Mouse (Mus musculus): ENCODE results near the gene 4930432M17Rik. TPM values are rescaled to one million over a fixed set of nuclear protein-coding genes. Genes with fewer than 3 reads are reported as not detected.

Gene 4930432M17Rik
- total and polyA plus RNA-seq, 3 experiments = not detected

DNA sequence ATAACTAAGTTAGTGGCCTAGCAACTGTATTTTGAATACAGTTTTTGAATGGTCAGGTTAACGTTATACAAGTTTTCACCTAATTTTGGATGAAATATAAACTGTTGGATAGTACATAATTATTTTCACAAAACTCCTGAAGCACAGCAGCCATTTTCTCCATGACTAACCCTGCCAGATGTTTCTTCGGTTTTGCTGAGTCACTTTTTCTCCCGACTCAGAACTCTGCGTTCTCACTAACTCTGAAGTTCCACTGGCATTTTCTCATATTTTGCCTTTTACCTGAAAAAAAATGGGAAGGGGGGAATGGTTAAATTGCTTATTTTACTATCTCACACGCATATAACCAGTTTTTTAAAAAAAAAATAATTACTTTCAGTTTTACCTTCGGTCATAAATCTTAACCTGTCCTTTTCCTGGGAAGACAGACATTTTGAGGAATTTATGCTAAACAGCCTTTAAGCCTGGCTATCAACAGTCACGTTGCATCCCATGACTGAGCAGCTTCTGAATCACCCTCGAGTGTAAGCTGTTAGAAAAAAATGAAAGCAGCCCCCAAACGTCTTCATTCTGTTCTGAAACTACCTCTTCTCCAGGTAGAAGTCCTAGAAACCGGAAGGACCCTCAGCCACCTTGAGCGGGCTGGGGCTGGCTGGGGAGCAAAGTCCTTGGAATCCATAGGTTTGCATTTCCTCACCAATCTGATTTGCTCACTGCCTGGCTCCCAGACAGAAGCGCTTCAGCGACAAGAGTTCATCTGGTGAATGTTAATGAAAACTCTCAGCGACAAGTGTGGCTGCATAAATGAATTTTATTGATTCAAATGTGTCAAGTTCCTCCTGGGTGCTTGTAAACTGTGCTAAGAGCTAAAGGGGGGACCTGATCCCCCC, 50.5 kb downstream of the 4930432M17Rik start:
- DNase-seq (ENCODE audit: extremely low read depth) = peak; percentile 29
- no peaks in the 10 kb centered on the region for H3K9me3 ChIP-seq (replicated peaks; ENCODE audit: low read length)
- H3K4me3 ChIP-seq (replicated peaks in 1 of 3; ENCODE audit: low read depth in 2 of 3, low read length in 2 of 3, poor library complexity in 1 of 3) = peak overlapping the region; percentile 15 to 29 (median 18)
- TF ChIP-seq CHD2 (IDR thresholded peaks at IDR 0.05; ENCODE audit: low read length) (no peak), ETS1 (conservative IDR thresholded peaks at IDR 0.05; ENCODE audit: low read depth, low read length) (peak; percentile 36), KAT2A (IDR thresholded peaks at IDR 0.05; ENCODE audit: insufficient replicate concordance, low read length) (no peak), RCOR1 (conservative IDR thresholded peaks at IDR 0.05; ENCODE audit: low read depth, low read length) (no peak), EP300 (IDR thresholded peaks at IDR 0.05; ENCODE audit: low read length) (peak; percentile 25; the same call in 1 of the 2 replicates), SIN3A (IDR thresholded peaks at IDR 0.05; ENCODE audit: low read length) (no peak), ZMIZ1 (IDR thresholded peaks at IDR 0.05; ENCODE audit: low read depth, low read length) (no peak), ZNF384 (IDR thresholded peaks at IDR 0.05; ENCODE audit: low read depth, low read length) (no peak), POLR2A (IDR thresholded peaks at IDR 0.05; ENCODE audit: low read depth, low read length) (no peak), JUND (conservative IDR thresholded peaks at IDR 0.05; ENCODE audit: low read depth, low read length) (peak; percentile 22; the same call in 1 of the 2 replicates), ZC3H11A (IDR thresholded peaks at IDR 0.05; ENCODE audit: low read depth, low read length) (no peak), CTCF (conservative IDR thresholded peaks at IDR 0.05 in 1 of 2, IDR thresholded peaks at IDR 0.05 in 1 of 2; ENCODE audit: low read depth in 2 of 2, low read length in 2 of 2) (no peak), IRF4 (IDR thresholded peaks at IDR 0.05; ENCODE audit: low read depth, low read length) (no peak), MAFK (IDR thresholded peaks at IDR 0.05; ENCODE audit: insufficient replicate concordance, low read length) (peak; percentile 94), ELF1 (IDR thresholded peaks at IDR 0.05; ENCODE audit: low read depth, low read length) (no peak)
- no peak overlapping the region for H3K27ac ChIP-seq (ENCODE audit: insufficient read depth, low read depth)
- no peaks in the 10 kb centered on the region for H3K36me3 ChIP-seq (replicated peaks in 1 of 2; ENCODE audit: control insufficient read depth in 1 of 2, insufficient read depth in 1 of 2, low read length in 1 of 2)
- dilution Hi-C loops (cut with MboI; ENCODE audit: extremely low pct_ligation_motif_present, extremely low pct_unique_long_range_greater_than_20kb, low sequenced_read_pairs) = no loop called here
- H3K79me2 ChIP-seq (replicated peaks; ENCODE audit: control insufficient read depth, extremely low read depth, insufficient read depth, poor library complexity, severe bottlenecking) = no peaks in the 10 kb centered on the region
- peak overlapping the region; percentile 91 for H3K4me2 ChIP-seq (ENCODE audit: insufficient read depth, low read depth, poor library complexity, severe bottlenecking)
- H3K9ac ChIP-seq (ENCODE audit: insufficient read depth, low read depth) = 0 out of 2 replicates have a peak overlapping the region, but pooled peaks have one; percentile 18
- in situ Hi-C loops (cut with MboI; ENCODE audit: low pct_ligation_motif_present, low pct_unique_long_range_greater_than_20kb, low sequenced_read_pairs) = loop anchor here (5.0 to 25.0 kb wide), 2 partner anchors 174 to 409 kb away; no protein-coding TSS in a partner anchor
- H3K4me1 ChIP-seq (ENCODE audit: control insufficient read depth in 1 of 2, insufficient read depth in 2 of 2) = peaks cover 0 to 31% of the 10 kb centered on the region in 2 experiments; a peak in 2 of 4 replicates
- H3K27me3 ChIP-seq (replicated peaks) = no peaks in the 10 kb centered on the region

DNA sequence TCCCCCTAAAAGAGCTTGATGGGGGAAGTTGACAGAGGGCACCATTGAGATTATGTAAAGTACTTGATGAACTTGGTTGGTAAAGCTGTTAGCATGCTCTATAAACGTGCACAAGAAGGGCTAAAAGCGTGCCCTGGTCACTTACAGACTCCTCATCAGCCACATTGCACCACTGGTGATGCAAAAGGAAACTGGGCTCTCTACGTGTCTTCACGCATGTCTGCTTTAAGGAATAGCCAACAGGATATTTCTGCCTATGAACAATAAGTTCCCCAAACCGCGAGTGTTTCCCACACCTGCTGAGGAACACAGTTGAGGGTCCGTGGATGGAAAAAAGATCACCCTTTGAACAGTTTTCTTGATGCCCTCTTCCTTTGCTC, 51.1 kb downstream of the 4930432M17Rik start:
- Histone ChIP-seq H3K79me2 (replicated peaks; ENCODE audit: control insufficient read depth, extremely low read depth, insufficient read depth, poor library complexity, severe bottlenecking) (no peaks in the 10 kb centered on the region), H3K4me1 (ENCODE audit: control insufficient read depth in 1 of 2, insufficient read depth in 2 of 2) (peaks cover 0 to 31% of the 10 kb centered on the region in 2 experiments; a peak in 2 of 4 replicates), H3K9ac (ENCODE audit: insufficient read depth, low read depth) (0 out of 2 replicates have a peak overlapping the region, but pooled peaks have one; percentile 18), H3K4me2 (ENCODE audit: insufficient read depth, low read depth, poor library complexity, severe bottlenecking) (peak overlapping the region; percentile 91), H3K9me3 (replicated peaks; ENCODE audit: low read length) (no peaks in the 10 kb centered on the region), H3K27me3 (replicated peaks) (no peaks in the 10 kb centered on the region), H3K4me3 (replicated peaks in 1 of 3; ENCODE audit: low read depth in 2 of 3, low read length in 2 of 3, poor library complexity in 1 of 3) (peak overlapping the region in 2 of 3 experiments; percentile 4 to 29), H3K36me3 (replicated peaks in 1 of 2; ENCODE audit: control insufficient read depth in 1 of 2, insufficient read depth in 1 of 2, low read length in 1 of 2) (no peaks in the 10 kb centered on the region), H3K27ac (ENCODE audit: insufficient read depth, low read depth) (no peak overlapping the region)
- no peak for TF ChIP-seq NRF1 (IDR thresholded peaks at IDR 0.05; ENCODE audit: low read depth, low read length)
- peak; percentile 98 for TF ChIP-seq BHLHE40 (IDR thresholded peaks at IDR 0.05; ENCODE audit: low read depth, low read length)
- no peak for TF ChIP-seq MAFK (IDR thresholded peaks at IDR 0.05; ENCODE audit: insufficient replicate concordance, low read length)
- no peak for TF ChIP-seq ELF1 (IDR thresholded peaks at IDR 0.05; ENCODE audit: low read depth, low read length)
- TF ChIP-seq IRF4 (IDR thresholded peaks at IDR 0.05; ENCODE audit: low read depth, low read length) = peak; percentile 63; the same call in 1 of the 2 replicates
- TF ChIP-seq ETS1 (conservative IDR thresholded peaks at IDR 0.05; ENCODE audit: low read depth, low read length) = peak; percentile 70
- peak; percentile 33 for TF ChIP-seq EP300 (IDR thresholded peaks at IDR 0.05; ENCODE audit: low read length)
- TF ChIP-seq JUN (IDR thresholded peaks at IDR 0.05; ENCODE audit: insufficient read depth, low read depth, low read length) = no peak
- TF ChIP-seq SMC3 (IDR thresholded peaks at IDR 0.05; ENCODE audit: low read depth, low read length) = no peak
- dilution Hi-C loops (cut with MboI; ENCODE audit: extremely low pct_ligation_motif_present, extremely low pct_unique_long_range_greater_than_20kb, low sequenced_read_pairs) = no loop called here
- DNase-seq (ENCODE audit: extremely low read depth) = peak; percentile 31
- in situ Hi-C loops (cut with MboI; ENCODE audit: low pct_ligation_motif_present, low pct_unique_long_range_greater_than_20kb, low sequenced_read_pairs) = loop anchor here (5.0 to 25.0 kb wide), 2 partner anchors 174 to 409 kb away; no protein-coding TSS in a partner anchor

Data from CH12.LX (cell line).